Mouse (Mus musculus): ENCODE results near the gene Sp100. TPM values are rescaled to one million over a fixed set of nuclear protein-coding genes. Genes with fewer than 3 reads are reported as not detected.

Sp100 gene
- total RNA-seq, 2 experiments from 2014 or later: 0.38 to 0.62 TPM

GRCm38 (mm10) chr1:85742333-85742732 is 92.5 kb downstream of the Sp100 start:
- no peak for DNase-seq (ENCODE audit: low spot score in 2 of 2)
- intact Hi-C loops (cut with DNase I): no loop called here

- intact Hi-C loops (cut with DNase I): no loop called here
- no peak for DNase-seq (ENCODE audit: low spot score in 2 of 2)
These were observed 93.2 kb downstream of the Sp100 start for GRCm38 (mm10) chr1:85742916-85743505.

GRCm38 (mm10) chr1:85744539-85744938 is 94.8 kb downstream of the Sp100 start:
- intact Hi-C loops (cut with DNase I): no loop called here
- no peak for DNase-seq (ENCODE audit: low spot score in 2 of 2)

- intact Hi-C loops (cut with DNase I): no loop called here
- DNase-seq (ENCODE audit: low spot score in 2 of 2): no peak
These were observed 96.7 kb downstream of the Sp100 start for GRCm38 (mm10) chr1:85746511-85746910.

GRCm38 (mm10) chr1:85749829-85750228 is 100.0 kb downstream of the Sp100 start:
- intact Hi-C loops (cut with DNase I): no loop called here
- no peak for DNase-seq (ENCODE audit: low spot score in 2 of 2)

GRCm38 (mm10) chr1:85750650-85751049 is 100.9 kb downstream of the Sp100 start:
- DNase-seq (ENCODE audit: low spot score in 2 of 2): no peak
- intact Hi-C loops (cut with DNase I): no loop called here

GRCm38 (mm10) chr1:85751494-85751893 is 101.7 kb downstream of the Sp100 start:
- peak in 1 of 2 experiments; percentile 37 for DNase-seq (ENCODE audit: low spot score in 2 of 2)
- intact Hi-C loops (cut with DNase I): no loop called here

GRCm38 (mm10) chr1:85751932-85752680 is 102.3 kb downstream of the Sp100 start:
- no peak for DNase-seq (ENCODE audit: low spot score in 2 of 2)

GRCm38 (mm10) chr1:85757531-85758230 is 107.9 kb downstream of the Sp100 start:
- peak in 1 of 2 experiments; percentile 20 for DNase-seq (ENCODE audit: low spot score in 2 of 2)

More at GRCm38 (mm10) chr1:85751932-85752680, 102.3 kb downstream of the Sp100 start:
- intact Hi-C loops (cut with DNase I): no loop called here

GRCm38 (mm10) chr1:85758231-85758968 is 108.6 kb downstream of the Sp100 start:
- DNase-seq (ENCODE audit: low spot score in 2 of 2): peak; percentile 31 to 46
- intact Hi-C loops (cut with DNase I): no loop called here

More at GRCm38 (mm10) chr1:85757531-85758230, 107.9 kb downstream of the Sp100 start:
- intact Hi-C loops (cut with DNase I): no loop called here

- intact Hi-C loops (cut with DNase I): no loop called here
These were observed 109.1 kb downstream of the Sp100 start for GRCm38 (mm10) chr1:85758969-85759293.

More at GRCm38 (mm10) chr1:85758969-85759293, 109.1 kb downstream of the Sp100 start:
- DNase-seq (ENCODE audit: low spot score in 2 of 2): no peak

Small RNA genes lying within 50 kb of the gene (microRNA-seq; reads per million reads assigned to microRNA genes)
- gene Mir8096: 0 reads per million in 2 experiments

Other genes with a start within 250 kb of the Sp100 start
- not detected for gene G530012D18Rik, start 74.3 kb upstream of the Sp100 start, total RNA-seq (2021)
- gene Sp110, start 51.2 kb upstream of the Sp100 start, total RNA-seq (2021): under 1 TPM; 0.64 to 0.66 TPM
- under 1 TPM; 0.32 to 0.97 TPM for gene Sp140, start 49.6 kb upstream of the Sp100 start, total RNA-seq (2021)
- gene A630001G21Rik, start 128.7 kb downstream of the Sp100 start, total RNA-seq (2021): under 1 TPM; 0.61 to 0.83 TPM
- gene Cab39, start 143.5 kb downstream of the Sp100 start, total RNA-seq (2021): 100 to 1,000 TPM; 133 to 143 TPM
- gene Itm2c, start 244.3 kb downstream of the Sp100 start, total RNA-seq (2021): 100 to 1,000 TPM; 521 to 559 TPM